Mouse (Mus musculus) adrenal gland, postnatal 36 days (tissue): ENCODE data around the gene Gm21834. TPM values are rescaled to one million over a fixed set of nuclear protein-coding genes. Genes with fewer than 3 reads are reported as not detected.

Source experiments
- DNase-seq, 2 experiments: peaks; one replicate each; pipeline ENCODE4 v3.0.0; 2021; ENCODE audit warnings: mixed read lengths in 1 of 2
- long read RNA-seq, 2 experiments: library from polyadenylated mRNA; stranded (forward); transcript quantifications; one replicate each; pipeline ENCODE4 v2.0.0; 2021; ENCODE audit warnings: borderline sequencing depth in 2 of 2
- total RNA-seq, 2 experiments: library from RNA; stranded (reverse); gene quantifications; 2 replicates each; pipeline ENCODE4 v1.2.3; 2021

Gene Gm21834
- total RNA-seq = not detected
- long read RNA-seq, experiment 1 = 0 reads
- long read RNA-seq, experiment 2 = 0 reads

DNA sequence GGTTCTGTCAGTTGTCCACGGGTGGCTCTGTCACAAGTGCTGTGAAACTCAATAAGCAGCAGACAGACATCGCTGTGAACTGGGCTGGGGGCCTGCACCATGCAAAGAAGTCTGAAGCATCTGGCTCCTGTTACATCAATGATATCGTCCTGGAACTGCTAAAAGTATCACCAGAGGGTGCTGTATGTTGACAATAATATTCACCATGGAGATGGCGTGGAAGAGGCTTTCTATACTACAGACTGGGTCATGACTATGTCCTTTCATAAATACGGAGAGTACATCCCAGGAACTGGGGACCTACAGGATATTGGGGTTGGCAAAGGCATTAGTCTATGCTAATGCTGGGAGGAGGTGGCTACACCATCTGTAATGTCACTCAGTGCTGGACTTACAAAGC is at the start of gene Gm21834:
Gm21834 (minus strand) TSS at position 101 of the 400 bp plus-strand sequence.
- no peak for DNase-seq

GRCm38 (mm10) chr17:57788161-57788799 is 46.3 kb upstream of the Gm21834 start:
- DNase-seq = no peak

- DNase-seq = peak in 1 of 2 experiments; percentile 2
These were observed 28.9 kb upstream of the Gm21834 start for GRCm38 (mm10) chr17:57770904-57771303.

DNA sequence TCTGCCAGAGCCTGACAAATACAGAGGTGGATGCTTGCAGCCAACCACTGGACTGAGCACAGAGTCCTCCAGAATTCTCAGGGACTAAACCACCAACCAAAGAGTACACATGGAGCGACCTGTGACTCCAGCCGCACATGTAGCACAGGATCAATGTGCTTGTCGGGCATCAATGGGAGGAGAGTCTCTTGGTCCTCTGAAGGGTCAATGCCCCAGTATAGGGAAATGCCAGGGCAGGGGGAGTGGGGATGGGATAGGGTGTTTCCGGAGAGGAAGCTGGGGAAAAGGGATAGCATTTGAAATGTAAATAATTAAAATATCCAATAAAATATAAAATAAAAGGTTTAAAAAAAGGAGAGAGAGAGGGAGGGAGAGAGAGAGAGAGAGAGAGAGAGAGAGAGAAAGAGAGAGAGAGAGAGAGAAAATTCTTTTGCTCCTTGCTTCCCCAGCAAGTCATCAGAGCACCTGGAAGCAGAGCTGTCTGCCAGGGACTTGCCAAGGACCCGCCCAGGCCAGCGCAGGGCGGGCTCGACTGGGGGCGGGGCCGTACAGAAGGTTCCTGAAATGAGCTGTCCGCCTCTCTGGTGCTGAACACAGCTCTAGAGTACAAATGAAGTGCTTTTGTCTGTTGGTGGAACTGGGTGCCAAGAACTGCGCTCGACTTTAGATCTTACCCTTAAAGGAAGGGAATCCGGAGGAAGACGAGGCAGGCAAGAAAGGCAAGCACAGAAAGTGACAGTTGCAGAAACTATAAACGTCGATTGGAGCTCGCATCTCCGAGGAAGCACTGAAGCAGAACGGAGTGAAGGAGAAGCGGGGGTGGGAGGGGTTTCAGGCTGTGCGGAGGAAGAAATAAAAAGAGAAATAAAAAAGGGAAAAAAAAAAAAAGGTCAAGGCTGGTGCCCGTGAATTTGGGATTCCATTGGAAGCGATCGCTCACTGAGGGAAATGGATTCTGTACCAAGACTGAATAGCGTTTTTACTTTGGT is 26.9 kb upstream of the Gm21834 start, which contains the start of gene Cntnap5c:
Cntnap5c (plus strand) TSS at position 949 of the 989 bp plus-strand sequence.
- peak; percentile 46 to 63 for DNase-seq

GRCm38 (mm10) chr17:57767306-57767705 is 25.3 kb upstream of the Gm21834 start:
- DNase-seq = no peak

DNA sequence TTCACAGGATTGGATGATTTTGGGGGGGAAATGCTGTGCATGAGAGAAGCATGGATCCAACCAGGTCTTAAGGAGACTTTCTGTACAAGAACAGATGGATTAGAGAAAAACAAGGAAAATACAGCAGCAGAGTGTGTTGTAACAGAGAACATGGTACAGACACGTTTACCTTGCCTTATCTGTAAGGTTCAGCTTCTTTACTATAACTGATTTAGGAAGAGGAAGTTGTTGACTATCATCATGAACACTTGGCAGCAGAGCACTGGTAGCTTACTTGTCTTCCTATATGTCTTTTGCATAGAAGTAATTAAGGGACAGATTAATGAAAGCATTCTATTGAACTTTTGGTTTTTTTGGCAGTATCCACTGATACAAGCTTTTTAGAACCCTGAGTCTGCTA is 16.0 kb upstream of the Gm21834 start:
- DNase-seq = no peak

- no peak for DNase-seq
These were observed 47.2 kb downstream of the Gm21834 start for GRCm38 (mm10) chr17:57694791-57695190.

Other genes with a start within 250 kb of the Gm21834 start
- gene Vmn2r120, start 196.7 kb downstream of the Gm21834 start, total RNA-seq = not detected
- not detected for gene Cntnap5c, start 27.4 kb upstream of the Gm21834 start, total RNA-seq